Mouse (Mus musculus) stomach, embryonic 15.5 days (tissue): ENCODE results near the gene Rnpep. TPM values are rescaled to one million over a fixed set of nuclear protein-coding genes. Genes with fewer than 3 reads are reported as not detected.

Experiments used
- ATAC-seq: fragments of 200-750 bp; cut with Nextera tagmentation; 2 replicates; pipeline ENCODE4 v1.8.0; 2017; ENCODE audit warnings: low read depth, moderate number of reproducible peaks, moderate TSS enrichment; ENCODE audit not compliant: insufficient read depth, low FRiP score
- H3K27ac ChIP-seq: fragments of 300-500 bp; sonication (generic); 2 replicates; pipeline ENCODE4 v1.5.1; 2015; ENCODE audit warnings: mild to moderate bottlenecking, inconsistent platforms
- H3K27me3 ChIP-seq: fragments of 300-500 bp; sonication (generic); replicated peaks from 2 replicates; pipeline ENCODE4 v1.6.1; 2015; ENCODE audit warnings: inconsistent platforms
- H3K36me3 ChIP-seq: fragments of 300-500 bp; sonication (generic); 2 replicates; pipeline ENCODE4 v1.6.1; 2015; ENCODE audit warnings: inconsistent platforms
- H3K4me1 ChIP-seq: fragments of 300-500 bp; sonication (generic); 2 replicates; pipeline ENCODE4 v1.6.1; 2015; ENCODE audit warnings: inconsistent platforms
- H3K4me2 ChIP-seq: fragments of 300-500 bp; sonication (generic); 2 replicates; pipeline ENCODE4 v1.6.1; 2015; ENCODE audit warnings: mild to moderate bottlenecking, inconsistent platforms
- H3K4me3 ChIP-seq: fragments of 300-500 bp; sonication (generic); replicated peaks from 2 replicates; pipeline ENCODE4 v1.5.1; 2015; ENCODE audit warnings: inconsistent platforms
- H3K9ac ChIP-seq: fragments of 300-500 bp; sonication (generic); 2 replicates; pipeline ENCODE4 v1.6.1; 2015; ENCODE audit warnings: inconsistent platforms
- H3K9me3 ChIP-seq: fragments of 300-500 bp; sonication (generic); 2 replicates; pipeline ENCODE4 v1.6.1; 2016; ENCODE audit warnings: inconsistent platforms
- WGBS: fragments of 180-500 bp; shearing (Covaris S2); methylation state at CpG from one replicate; pipeline ENCODE4 v1.1.7; 2015; 5-methylcytosine and 5-hydroxymethylcytosine counted together
- polyA plus RNA-seq: library from polyadenylated mRNA; unstranded; fragments of >200 nt; fragmentation: Nextera tagmentation; extraction: Ambion mirVana; gene quantifications from 2 replicates; pipeline ENCODE4 v1.2.1, GENCODE M21; 2015

Gene Rnpep
- 132 and 141 TPM in 2 replicates for polyA plus RNA-seq

DNA sequence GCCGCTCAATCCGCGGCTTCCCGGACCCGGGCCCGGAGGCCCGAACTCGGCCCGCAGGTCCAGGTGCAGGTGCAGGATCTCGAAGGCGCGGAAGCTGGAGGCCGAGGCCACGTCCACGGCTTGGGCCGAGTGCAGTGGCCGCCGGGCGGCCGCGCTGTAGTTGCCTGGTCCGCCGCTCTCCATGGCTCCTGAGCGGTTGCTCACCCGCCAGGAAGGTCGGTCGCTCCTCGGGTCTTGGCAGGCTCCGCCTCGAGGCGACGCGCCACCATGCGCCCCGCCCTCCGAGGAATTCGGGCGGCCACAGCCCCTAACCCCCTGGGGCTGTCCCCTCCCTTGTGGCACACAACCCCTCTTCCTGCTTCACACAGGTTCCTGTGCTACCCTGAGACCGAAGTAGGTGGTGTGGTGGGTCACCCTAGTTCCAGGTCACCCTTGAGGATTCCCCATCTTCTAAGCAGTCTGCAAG, at the start of gene Rnpep:
TSS of gene Rnpep (minus strand) at position 259 of the 466 bp plus-strand sequence.
- no peaks in the 10 kb centered on the region for H3K27me3 ChIP-seq
- peak; percentile 81 for ATAC-seq

DNA sequence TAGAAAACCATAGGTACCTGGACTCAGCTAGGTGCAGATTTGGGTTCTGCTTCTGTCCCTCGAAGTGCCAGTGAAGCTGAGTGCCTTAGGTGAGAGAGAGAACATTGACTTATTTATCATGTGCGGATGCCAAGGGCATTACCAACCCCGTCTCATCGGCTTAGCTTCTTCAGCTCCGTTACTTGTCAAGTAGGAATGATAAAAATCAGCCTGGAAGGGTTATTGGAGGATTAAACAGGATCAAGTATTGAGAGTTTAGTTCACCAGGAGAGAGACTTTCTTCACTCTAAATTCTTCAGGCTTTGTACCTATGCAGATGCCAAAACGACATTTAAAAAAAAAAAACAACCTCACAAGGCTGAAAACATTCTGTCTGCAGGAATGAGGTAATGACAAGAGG, 46.7 kb upstream of the Rnpep start:
- 54% methylated on average over 6 of the region's 6 CpGs for WGBS
- H3K9ac ChIP-seq, result no peak overlapping the region
- H3K27me3 ChIP-seq, result no peaks in the 10 kb centered on the region
- H3K4me2 ChIP-seq, result no peak overlapping the region
- no peak for ATAC-seq
- no peak overlapping the region for H3K27ac ChIP-seq
- H3K9me3 ChIP-seq, result no peaks in the 10 kb centered on the region
- H3K36me3 ChIP-seq, result no peaks in the 10 kb centered on the region
- H3K4me1 ChIP-seq, result 0 out of 2 replicates have a peak, but pooled peaks cover 4% of the 10 kb centered on the region
- no peak overlapping the region for H3K4me3 ChIP-seq

More for the DNA sequence above, at the start of gene Rnpep:
- Histone ChIP-seq H3K4me1 (peaks cover 13% of the 10 kb centered on the region; the same call in 1 of the 2 replicates), H3K36me3 (0 out of 2 replicates have a peak, but pooled peaks cover 4% of the 10 kb centered on the region), H3K4me3 (peak within 1 kb of the TSS; percentile 62), H3K27ac (peak within 1 kb of the TSS; percentile 86), H3K9ac (peak within 1 kb of the TSS; percentile 82), H3K4me2 (peak within 1 kb of the TSS; percentile 71), H3K9me3 (no peaks in the 10 kb centered on the region)
- under 1% methylated on average over 39 of the region's 39 CpGs for WGBS

DNA sequence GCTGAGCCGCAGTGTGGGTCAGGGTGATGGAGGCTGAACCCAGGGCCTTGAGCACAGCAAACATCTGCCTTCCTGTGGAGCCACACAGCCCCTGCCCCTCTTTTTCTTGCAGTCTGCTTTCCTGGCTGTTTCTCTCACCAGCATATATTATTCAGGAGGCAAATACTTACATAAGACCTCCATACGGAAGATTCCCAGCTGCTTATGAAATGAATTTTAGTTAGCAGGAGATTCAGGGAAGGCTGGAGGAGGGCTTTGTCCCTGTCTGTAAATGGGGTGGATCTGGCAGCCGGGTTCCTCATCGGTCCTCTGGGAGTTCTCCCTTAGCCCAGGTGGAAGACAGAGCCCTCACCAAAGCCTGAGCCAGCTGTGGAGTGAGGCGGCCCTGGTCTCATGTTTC, 44.5 kb upstream of the Rnpep start:
- H3K27ac ChIP-seq, result no peak overlapping the region; the same call in 1 of the 2 replicates
- H3K9me3 ChIP-seq, result no peaks in the 10 kb centered on the region
- no peak overlapping the region for H3K9ac ChIP-seq
- 0 out of 2 replicates have a peak, but pooled peaks cover 6% of the 10 kb centered on the region for H3K4me1 ChIP-seq
- no peak for ATAC-seq
- no peaks in the 10 kb centered on the region for H3K36me3 ChIP-seq
- 50% methylated on average over 5 of the region's 5 CpGs for WGBS
- no peak overlapping the region for H3K4me3 ChIP-seq
- H3K4me2 ChIP-seq, result no peak overlapping the region
- no peaks in the 10 kb centered on the region for H3K27me3 ChIP-seq

DNA sequence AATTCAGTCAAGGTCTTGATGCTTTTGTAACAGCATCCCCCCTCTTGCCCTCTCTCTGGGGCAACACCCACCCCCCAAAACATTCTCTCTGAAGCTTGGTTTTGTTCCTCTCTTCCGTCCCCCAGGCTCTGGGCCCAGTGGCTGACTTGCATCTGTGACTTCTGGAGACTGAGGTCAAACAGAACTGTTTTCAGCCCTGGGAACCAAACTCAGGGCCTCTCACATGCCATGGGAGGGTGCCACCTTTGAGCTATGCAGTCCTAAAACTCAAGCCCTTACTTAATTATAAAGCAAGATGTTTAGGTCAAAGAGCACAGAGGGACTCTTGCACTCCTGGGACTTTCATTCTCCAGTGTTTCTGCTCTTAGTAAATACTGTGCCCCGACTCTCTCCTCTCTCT, 42.0 kb upstream of the Rnpep start:
- ATAC-seq, result no peak
- H3K4me3 ChIP-seq, result peak overlapping the region; percentile 28
- H3K4me2 ChIP-seq, result peak overlapping the region; percentile 19
- H3K9me3 ChIP-seq, result no peaks in the 10 kb centered on the region
- 0 out of 2 replicates have a peak, but pooled peaks cover 6% of the 10 kb centered on the region for H3K4me1 ChIP-seq
- no peaks in the 10 kb centered on the region for H3K27me3 ChIP-seq
- WGBS, result 85% methylated on average over 2 of the region's 2 CpGs
- H3K9ac ChIP-seq, result 0 out of 2 replicates have a peak overlapping the region, but pooled peaks have one; percentile 0
- H3K36me3 ChIP-seq, result no peaks in the 10 kb centered on the region
- no peak overlapping the region for H3K27ac ChIP-seq

DNA sequence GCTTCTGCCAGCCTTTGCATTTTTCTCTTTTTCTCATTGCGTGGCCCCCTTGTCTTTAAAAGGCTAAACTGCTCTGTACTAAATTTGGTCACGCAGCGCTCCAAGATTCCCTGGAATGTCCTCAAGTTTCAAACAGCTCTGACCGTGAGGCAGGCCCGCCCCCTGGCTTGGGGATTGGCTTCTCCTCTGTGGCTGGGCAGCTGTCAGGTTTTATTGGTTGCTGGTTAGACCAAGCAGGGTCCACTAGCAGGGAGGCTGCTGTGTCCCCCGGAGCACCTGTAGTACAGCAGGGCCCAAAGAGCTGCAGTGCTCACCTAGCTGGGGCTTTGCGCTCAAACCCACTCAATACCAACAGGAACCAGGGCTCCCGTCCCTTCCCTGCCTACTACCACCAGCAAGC, 40.7 kb upstream of the Rnpep start, which contains the start of gene Lmod1:
TSS of gene Lmod1 (plus strand) at position 237 of the 400 bp plus-strand sequence.
- H3K36me3 ChIP-seq, result no peaks in the 10 kb centered on the region
- H3K9me3 ChIP-seq, result no peaks in the 10 kb centered on the region
- H3K9ac ChIP-seq, result 0 out of 2 replicates have a peak within 1 kb of the TSS, but pooled peaks have one; percentile 6
- peak; percentile 82 for ATAC-seq
- WGBS, result 13% methylated on average over 8 of the region's 8 CpGs
- H3K4me2 ChIP-seq, result peak within 1 kb of the TSS; percentile 36
- H3K27me3 ChIP-seq, result no peaks in the 10 kb centered on the region
- peak within 1 kb of the TSS; percentile 79 for H3K27ac ChIP-seq
- H3K4me1 ChIP-seq, result 0 out of 2 replicates have a peak, but pooled peaks cover 6% of the 10 kb centered on the region
- H3K4me3 ChIP-seq, result peak within 1 kb of the TSS; percentile 28

DNA sequence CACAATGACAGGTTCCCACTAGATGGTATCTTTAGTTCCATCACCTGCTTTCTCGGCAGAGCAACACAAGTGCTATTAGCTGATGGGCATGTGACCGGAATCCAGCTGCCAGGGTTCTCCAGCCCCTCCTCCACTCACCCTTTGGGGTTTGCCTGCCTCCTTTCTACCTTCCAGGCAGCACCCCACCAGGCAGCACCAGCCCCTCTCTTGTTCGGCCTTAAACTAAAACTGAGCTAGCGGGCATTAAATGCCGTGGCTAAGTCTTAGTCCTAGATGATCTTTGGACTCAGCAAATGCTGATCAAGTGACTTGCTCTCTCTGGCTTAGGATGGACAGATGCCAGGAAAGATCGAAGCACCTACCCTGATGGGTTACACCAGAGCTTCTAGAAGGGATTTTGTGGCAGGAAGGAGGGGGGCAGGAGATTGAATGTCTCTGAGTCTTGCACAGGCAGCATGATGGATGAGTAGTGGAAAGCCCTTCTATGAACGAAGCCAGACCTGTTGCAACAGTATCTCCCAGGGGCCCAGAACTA, 39.5 kb upstream of the Rnpep start:
- WGBS, result 60% methylated on average over 7 of the region's 7 CpGs
- H3K27ac ChIP-seq, result peak overlapping the region; percentile 49; the same call in 1 of the 2 replicates
- no peak overlapping the region for H3K4me2 ChIP-seq
- 0 out of 2 replicates have a peak, but pooled peaks cover 4% of the 10 kb centered on the region for H3K4me1 ChIP-seq
- H3K27me3 ChIP-seq, result no peaks in the 10 kb centered on the region
- no peaks in the 10 kb centered on the region for H3K9me3 ChIP-seq
- no peaks in the 10 kb centered on the region for H3K36me3 ChIP-seq
- ATAC-seq, result no peak
- H3K9ac ChIP-seq, result no peak overlapping the region
- H3K4me3 ChIP-seq, result no peak overlapping the region

DNA sequence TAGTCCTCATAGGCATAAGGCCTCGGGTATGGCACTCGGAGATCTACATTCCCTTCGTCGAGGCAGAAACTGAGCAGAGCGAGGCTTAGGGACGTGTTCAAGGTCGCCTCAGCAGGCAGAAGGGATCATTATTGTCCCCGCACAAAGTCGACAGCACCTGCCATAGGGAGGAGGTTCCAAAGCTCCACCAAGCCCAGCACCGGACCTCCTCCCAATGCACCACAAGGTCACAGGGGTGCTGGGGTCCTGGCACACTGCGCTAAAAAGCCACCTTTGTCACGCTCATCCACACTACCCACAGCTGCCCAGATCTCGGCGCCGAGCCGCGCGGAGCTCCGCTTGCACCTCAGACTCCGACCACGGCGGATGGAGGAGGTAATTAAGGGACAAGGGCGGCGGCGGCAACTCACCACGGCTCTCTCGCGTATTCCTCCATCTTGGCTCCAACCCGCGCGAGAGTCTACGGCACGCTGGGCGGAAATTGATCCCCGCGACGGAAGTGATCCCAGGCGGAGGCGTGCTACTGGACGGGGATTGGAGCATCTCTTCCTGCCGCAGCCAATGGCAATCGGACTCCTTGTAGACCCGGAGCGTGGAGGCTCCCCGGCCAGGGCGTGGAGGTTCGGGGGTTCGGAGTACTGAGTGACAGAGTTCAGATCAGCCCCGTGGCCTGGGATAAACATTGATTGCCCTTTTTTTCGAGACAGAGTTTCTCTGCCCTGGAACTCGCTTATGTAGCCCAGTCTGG, 29.6 kb upstream of the Rnpep start, which contains the start of gene Timm17a:
TSS of gene Timm17a (minus strand) at position 495 of the 748 bp plus-strand sequence.
- H3K4me2 ChIP-seq, result peak within 1 kb of the TSS; percentile 70
- ATAC-seq, result peak; percentile 98
- no peaks in the 10 kb centered on the region for H3K27me3 ChIP-seq
- WGBS, result under 1% methylated on average over 51 of the region's 51 CpGs
- H3K4me3 ChIP-seq, result peak within 1 kb of the TSS; percentile 95
- no peaks in the 10 kb centered on the region for H3K9me3 ChIP-seq
- peaks cover 6% of the 10 kb centered on the region; the same call in 1 of the 2 replicates for H3K36me3 ChIP-seq
- peak within 1 kb of the TSS; percentile 92 for H3K9ac ChIP-seq
- peaks cover 21% of the 10 kb centered on the region for H3K4me1 ChIP-seq
- peak within 1 kb of the TSS; percentile 85 for H3K27ac ChIP-seq

DNA sequence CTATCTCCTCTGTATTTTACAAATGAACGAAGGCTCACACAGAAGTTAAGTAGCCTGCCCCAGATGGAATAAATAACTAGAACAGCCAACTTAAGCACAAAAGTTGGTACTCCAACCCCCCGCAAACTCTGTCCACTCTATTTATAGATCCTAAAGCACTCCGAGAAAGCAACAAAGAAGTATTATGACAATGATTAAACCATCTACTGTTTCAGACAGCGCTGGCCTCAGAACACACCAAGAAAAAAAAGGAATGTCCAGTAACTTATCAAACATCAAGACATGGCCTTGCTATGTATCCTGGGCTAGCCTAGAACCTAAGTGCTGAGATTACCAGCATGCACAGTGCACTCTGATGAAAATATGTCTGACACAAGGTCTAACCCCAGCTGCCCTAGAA, 28.3 kb upstream of the Rnpep start:
- no peak overlapping the region for H3K27ac ChIP-seq
- H3K9me3 ChIP-seq, result no peaks in the 10 kb centered on the region
- no peak for ATAC-seq
- peak overlapping the region; percentile 95 for H3K4me3 ChIP-seq
- H3K36me3 ChIP-seq, result peaks cover 14% of the 10 kb centered on the region
- no peaks in the 10 kb centered on the region for H3K27me3 ChIP-seq
- 70% methylated on average over 4 of the region's 4 CpGs for WGBS
- H3K4me2 ChIP-seq, result peak overlapping the region; percentile 70
- no peak overlapping the region for H3K9ac ChIP-seq
- peaks cover 21% of the 10 kb centered on the region for H3K4me1 ChIP-seq

DNA sequence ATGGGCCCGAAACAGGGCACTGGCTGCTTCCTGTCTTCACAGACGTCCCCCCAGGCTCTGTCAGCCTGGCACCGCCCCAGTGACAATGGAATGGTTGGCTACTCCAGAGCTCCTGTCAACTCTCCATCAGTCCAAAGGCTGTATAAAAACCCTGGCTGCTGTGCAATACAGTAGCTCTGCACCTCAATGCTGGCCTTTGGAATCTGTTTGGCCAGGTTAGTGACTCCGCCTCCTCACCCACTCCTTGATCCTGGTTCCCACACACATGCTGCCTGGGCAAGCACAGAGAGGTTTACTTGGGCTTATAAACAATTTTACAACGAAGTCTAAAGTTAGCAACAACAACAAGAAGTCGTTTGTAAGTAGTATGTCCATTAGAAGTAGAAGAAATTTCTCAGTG, 27.5 kb upstream of the Rnpep start:
- Histone ChIP-seq H3K27ac (no peak overlapping the region), H3K36me3 (peaks cover 19% of the 10 kb centered on the region), H3K27me3 (no peaks in the 10 kb centered on the region), H3K9ac (no peak overlapping the region), H3K4me1 (peaks cover 21% of the 10 kb centered on the region), H3K4me3 (no peak overlapping the region), H3K4me2 (no peak overlapping the region), H3K9me3 (no peaks in the 10 kb centered on the region)
- ATAC-seq, result no peak
- WGBS, result 73% methylated on average over 6 of the region's 6 CpGs

DNA sequence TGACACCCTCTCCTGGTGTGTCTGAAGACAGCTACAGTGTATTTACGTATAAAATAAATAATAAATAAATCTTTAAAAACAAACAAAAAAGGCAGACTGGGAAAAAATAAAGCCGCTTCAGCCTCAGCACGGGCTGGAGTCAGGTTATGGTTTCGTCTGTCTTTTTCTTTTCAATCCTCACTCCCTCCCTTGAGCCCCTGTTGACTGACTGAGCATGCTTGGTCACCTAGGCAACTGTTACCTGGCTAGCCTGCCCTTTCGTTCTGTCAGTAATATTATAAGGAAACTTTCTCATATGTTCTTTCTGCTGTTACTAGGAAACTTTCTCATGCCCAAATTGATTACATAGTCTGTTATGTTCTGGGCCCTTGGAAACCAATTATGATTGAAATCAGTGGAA, 7.0 kb upstream of the Rnpep start:
- Histone ChIP-seq H3K4me2 (no peak overlapping the region), H3K4me1 (no peaks in the 10 kb centered on the region), H3K36me3 (peaks cover 7% of the 10 kb centered on the region; the same call in 1 of the 2 replicates), H3K4me3 (no peak overlapping the region), H3K27ac (no peak overlapping the region), H3K9ac (no peak overlapping the region), H3K9me3 (no peaks in the 10 kb centered on the region), H3K27me3 (no peaks in the 10 kb centered on the region)
- 81% methylated on average over 5 of the region's 5 CpGs for WGBS
- ATAC-seq, result no peak

DNA sequence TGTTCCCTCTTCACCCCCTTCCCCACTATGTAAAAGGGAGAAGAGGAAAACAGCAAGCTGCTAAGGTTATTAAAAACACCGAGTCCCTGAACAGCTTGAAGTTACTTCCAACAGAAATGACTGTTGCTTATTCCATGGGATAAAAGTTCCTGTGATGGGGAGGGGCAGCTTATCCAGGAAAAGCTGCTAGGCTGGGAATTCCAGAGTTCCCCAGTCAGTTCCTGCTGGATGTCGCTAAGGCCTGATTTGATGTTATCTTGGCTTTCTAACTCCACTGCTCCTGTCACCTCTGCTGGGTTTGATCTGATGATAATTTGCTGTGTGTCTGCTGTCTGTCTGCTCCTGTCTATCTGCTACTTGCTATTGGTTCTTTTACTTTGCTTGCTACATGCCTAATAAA, 2.4 kb upstream of the Rnpep start:
- Histone ChIP-seq H3K27ac (no peak overlapping the region), H3K4me2 (no peak overlapping the region), H3K4me1 (peaks cover 9% of the 10 kb centered on the region; the same call in 1 of the 2 replicates), H3K27me3 (no peaks in the 10 kb centered on the region), H3K9me3 (no peaks in the 10 kb centered on the region), H3K9ac (no peak overlapping the region), H3K36me3 (no peaks in the 10 kb centered on the region), H3K4me3 (no peak overlapping the region)
- WGBS, result 73% methylated on average over 2 of the region's 2 CpGs
- no peak for ATAC-seq
